Mouse (Mus musculus) liver, embryonic 13.5 days (tissue): Measurements from ENCODE around the gene Myo1d. TPM values are rescaled to one million over a fixed set of nuclear protein-coding genes. Genes with fewer than 3 reads are reported as not detected.

Experiments used
- ATAC-seq: fragments of 200-750 bp; cut with Nextera tagmentation; 2 replicates; pipeline ENCODE4 v1.8.0; 2017; ENCODE audit warnings: low read depth, mild to moderate bottlenecking, moderate number of reproducible peaks, moderate library complexity
- DNase-seq: peaks from one replicate; pipeline ENCODE4 v3.0.0; 2022
- H3K27ac ChIP-seq: fragments of 300-500 bp; sonication (generic); 2 replicates; pipeline ENCODE4 v1.5.1; 2015; ENCODE audit warnings: moderate library complexity, mild to moderate bottlenecking, inconsistent platforms
- H3K27me3 ChIP-seq: fragments of 300-500 bp; sonication (generic); 2 replicates; pipeline ENCODE4 v1.6.1; 2015; ENCODE audit warnings: mild to moderate bottlenecking, inconsistent platforms
- H3K36me3 ChIP-seq: fragments of 300-500 bp; sonication (generic); 2 replicates; pipeline ENCODE4 v1.6.1; 2015; ENCODE audit warnings: mild to moderate bottlenecking, inconsistent platforms
- H3K4me1 ChIP-seq: fragments of 300-500 bp; sonication (generic); replicated peaks from 2 replicates; pipeline ENCODE4 v1.6.1; 2015; ENCODE audit warnings: inconsistent platforms
- H3K4me2 ChIP-seq: fragments of 300-500 bp; sonication (generic); 2 replicates; pipeline ENCODE4 v1.6.1; 2015; ENCODE audit warnings: inconsistent platforms, mild to moderate bottlenecking, moderate library complexity
- H3K4me3 ChIP-seq: fragments of 300-500 bp; sonication (generic); replicated peaks from 2 replicates; pipeline ENCODE4 v1.5.1; 2015; ENCODE audit warnings: mild to moderate bottlenecking, inconsistent platforms
- H3K9ac ChIP-seq: fragments of 300-500 bp; sonication (generic); 2 replicates; pipeline ENCODE4 v1.6.1; 2015; ENCODE audit warnings: mild to moderate bottlenecking, inconsistent platforms
- H3K9me3 ChIP-seq: fragments of 300-500 bp; sonication (generic); replicated peaks from 2 replicates; pipeline ENCODE4 v1.6.1; 2016; ENCODE audit warnings: inconsistent platforms
- WGBS: fragments of 180-500 bp; shearing (Covaris S2); methylation state at CpG from one replicate; pipeline ENCODE4 v1.1.7; 2015; ENCODE audit not compliant: insufficient replicate concordance; 5-methylcytosine and 5-hydroxymethylcytosine counted together
- polyA plus RNA-seq: library from polyadenylated mRNA; unstranded; fragments of >200 nt; fragmentation: Nextera tagmentation; extraction: Ambion mirVana; gene quantifications from 2 replicates; pipeline ENCODE4 v1.2.1, GENCODE M21; 2015

Gene Myo1d
- polyA plus RNA-seq, 1 experiment from 2014 or later = 5.2 TPM

GRCm38 (mm10) chr11:80781535-80781934 lies 1.7 kb upstream of the Myo1d start:
- 84% methylated on average over 2 of the region's 2 CpGs for WGBS
- Histone ChIP-seq H3K4me2 (no peak overlapping the region), H3K4me1 (peaks cover 73% of the 10 kb centered on the region), H3K9me3 (no peaks in the 10 kb centered on the region), H3K9ac (no peak overlapping the region), H3K27me3 (peaks cover 4% of the 10 kb centered on the region; the same call in 1 of the 2 replicates), H3K36me3 (no peaks in the 10 kb centered on the region), H3K27ac (peak overlapping the region; percentile 100), H3K4me3 (no peak overlapping the region)
- ATAC-seq = no peak
- no peak for DNase-seq

DNA sequence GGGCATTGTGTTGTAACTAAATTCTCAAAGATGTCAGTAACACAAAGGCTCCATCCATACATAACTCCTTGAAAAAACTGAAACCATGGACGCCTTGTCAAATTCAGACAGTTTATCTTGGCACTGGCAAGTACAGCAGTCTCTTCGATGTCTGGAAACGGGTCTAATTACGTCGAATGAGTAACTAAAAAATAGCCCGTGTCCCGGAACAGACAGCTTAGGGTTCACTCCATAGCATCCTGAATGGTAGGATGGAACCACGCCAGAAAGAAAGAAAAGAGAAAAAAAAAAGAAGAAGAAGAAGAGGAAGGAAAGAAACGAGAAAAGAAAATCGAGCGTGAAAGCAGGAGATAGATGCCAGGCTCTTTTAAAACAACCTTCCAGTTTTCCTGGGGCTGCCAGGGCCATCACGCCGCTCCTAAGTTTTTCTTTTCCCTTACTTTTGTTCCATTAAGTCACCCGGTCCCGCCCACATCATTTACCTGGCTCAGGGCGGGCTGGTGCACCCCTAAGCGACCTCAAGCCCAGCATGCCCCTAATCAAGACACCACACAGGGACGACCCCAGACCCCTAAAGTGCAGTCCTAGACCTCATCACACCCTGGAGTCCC lies 804 bp downstream of the Myo1d start:
- no peak for DNase-seq
- Histone ChIP-seq H3K27me3 (peaks cover 9% of the 10 kb centered on the region; the same call in 1 of the 2 replicates), H3K4me3 (peak overlapping the region; percentile 75), H3K4me1 (peaks cover 48% of the 10 kb centered on the region), H3K27ac (peak overlapping the region; percentile 86), H3K36me3 (no peaks in the 10 kb centered on the region), H3K9me3 (no peaks in the 10 kb centered on the region), H3K9ac (peak overlapping the region; percentile 83), H3K4me2 (peak overlapping the region; percentile 90)
- no peak for ATAC-seq
- 6% methylated on average over 18 of the region's 18 CpGs for WGBS

DNA sequence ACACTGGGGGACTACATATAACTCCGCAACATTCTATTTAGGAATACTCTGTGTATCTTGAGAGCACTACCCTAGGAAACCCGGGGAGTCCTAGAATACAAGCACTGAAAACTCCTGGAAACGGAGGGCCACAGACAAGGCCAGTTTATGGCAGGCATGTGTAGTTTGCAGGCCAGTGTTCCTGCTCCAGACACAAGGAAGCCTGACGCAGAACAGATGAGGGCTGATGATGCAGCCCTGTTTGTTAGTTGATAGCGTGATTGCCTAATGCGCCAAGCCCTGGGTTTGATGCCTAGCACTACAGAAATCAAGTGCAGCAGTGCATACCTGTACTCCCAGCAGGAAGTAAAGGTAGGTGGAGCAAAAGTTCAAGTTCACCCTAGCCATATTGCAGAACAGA lies 1.7 kb downstream of the Myo1d start:
- H3K36me3 ChIP-seq = no peaks in the 10 kb centered on the region
- peak overlapping the region; percentile 23 for H3K4me3 ChIP-seq
- ATAC-seq (no peak), DNase-seq (no peak)
- H3K9me3 ChIP-seq = no peaks in the 10 kb centered on the region
- H3K27me3 ChIP-seq = peaks cover 17% of the 10 kb centered on the region; the same call in 1 of the 2 replicates
- WGBS = 64% methylated on average over 6 of the region's 6 CpGs
- peak overlapping the region; percentile 35 for H3K4me2 ChIP-seq
- H3K27ac ChIP-seq = no peak overlapping the region
- H3K9ac ChIP-seq = no peak overlapping the region
- peaks cover 39% of the 10 kb centered on the region for H3K4me1 ChIP-seq

GRCm38 (mm10) chr11:80777708-80778107 lies 2.1 kb downstream of the Myo1d start:
- peak overlapping the region; percentile 35 for H3K4me2 ChIP-seq
- H3K9ac ChIP-seq = no peak overlapping the region
- peaks cover 21% of the 10 kb centered on the region; the same call in 1 of the 2 replicates for H3K27me3 ChIP-seq
- ATAC-seq = no peak
- no peaks in the 10 kb centered on the region for H3K36me3 ChIP-seq
- DNase-seq = no peak
- 74% methylated on average over 2 of the region's 2 CpGs for WGBS
- no peak overlapping the region for H3K27ac ChIP-seq
- no peaks in the 10 kb centered on the region for H3K9me3 ChIP-seq
- H3K4me1 ChIP-seq = peaks cover 35% of the 10 kb centered on the region
- H3K4me3 ChIP-seq = no peak overlapping the region

- ATAC-seq = no peak
- Histone ChIP-seq H3K4me1 (peaks cover 18% of the 10 kb centered on the region), H3K27ac (no peak overlapping the region)
Measured at GRCm38 (mm10) chr11:80775535-80775934, 4.3 kb downstream of the Myo1d start.

DNA sequence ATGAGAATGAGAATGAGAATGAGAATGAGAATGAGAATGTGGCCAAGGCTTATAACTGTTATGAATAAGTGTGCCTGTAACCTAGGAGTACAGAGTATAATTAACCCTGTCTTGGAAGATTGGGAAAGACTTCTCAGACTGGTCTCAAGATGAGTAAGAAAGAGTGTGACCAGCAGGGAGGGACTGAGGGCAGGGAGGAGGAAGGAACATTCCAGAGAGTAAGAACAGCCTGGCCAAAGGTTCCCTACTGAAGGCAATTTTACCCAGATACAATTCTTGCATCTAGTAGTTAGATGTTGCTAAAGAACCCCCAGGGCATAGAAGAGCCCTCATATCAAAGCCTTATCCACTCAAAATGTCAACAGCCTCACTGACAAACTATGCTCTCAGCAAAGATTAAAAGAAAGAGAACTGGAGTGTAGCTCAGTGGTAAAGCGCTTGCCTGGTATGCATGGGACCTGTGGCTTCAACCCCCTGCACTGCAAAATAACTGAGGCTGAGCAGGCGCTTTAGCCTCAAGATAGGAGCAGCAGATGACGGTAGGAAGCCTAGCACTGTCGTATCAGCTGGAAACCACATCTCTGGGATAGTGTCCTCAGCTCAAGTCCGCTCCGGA lies 7.1 kb downstream of the Myo1d start:
- H3K36me3 ChIP-seq = no peaks in the 10 kb centered on the region
- peaks cover 17% of the 10 kb centered on the region; the same call in 1 of the 2 replicates for H3K27me3 ChIP-seq
- WGBS = 61% methylated on average over 6 of the region's 6 CpGs
- no peaks in the 10 kb centered on the region for H3K9me3 ChIP-seq
- no peaks in the 10 kb centered on the region for H3K4me1 ChIP-seq
- ATAC-seq (no peak), DNase-seq (no peak)
- no peak overlapping the region for H3K27ac ChIP-seq
- no peak overlapping the region for H3K9ac ChIP-seq
- H3K4me2 ChIP-seq = no peak overlapping the region
- no peak overlapping the region for H3K4me3 ChIP-seq

More at GRCm38 (mm10) chr11:80775535-80775934, 4.3 kb downstream of the Myo1d start:
- peaks cover 21% of the 10 kb centered on the region; the same call in 1 of the 2 replicates for H3K27me3 ChIP-seq
- no peak overlapping the region for H3K9ac ChIP-seq
- DNase-seq = no peak
- no peak overlapping the region for H3K4me2 ChIP-seq
- H3K36me3 ChIP-seq = no peaks in the 10 kb centered on the region
- WGBS = 56% methylated on average over 3 of the region's 3 CpGs
- H3K4me3 ChIP-seq = no peak overlapping the region
- H3K9me3 ChIP-seq = no peaks in the 10 kb centered on the region

GRCm38 (mm10) chr11:80771596-80772250 lies 8.1 kb downstream of the Myo1d start:
- no peaks in the 10 kb centered on the region for H3K9me3 ChIP-seq
- H3K4me2 ChIP-seq = no peak overlapping the region
- 60% methylated on average over 5 of the region's 5 CpGs for WGBS
- H3K4me3 ChIP-seq = no peak overlapping the region
- H3K4me1 ChIP-seq = peaks cover 2% of the 10 kb centered on the region
- DNase-seq = no peak
- no peak overlapping the region for H3K9ac ChIP-seq
- H3K27me3 ChIP-seq = peaks cover 17% of the 10 kb centered on the region; the same call in 1 of the 2 replicates
- no peak overlapping the region for H3K27ac ChIP-seq
- no peak for ATAC-seq
- no peaks in the 10 kb centered on the region for H3K36me3 ChIP-seq

DNA sequence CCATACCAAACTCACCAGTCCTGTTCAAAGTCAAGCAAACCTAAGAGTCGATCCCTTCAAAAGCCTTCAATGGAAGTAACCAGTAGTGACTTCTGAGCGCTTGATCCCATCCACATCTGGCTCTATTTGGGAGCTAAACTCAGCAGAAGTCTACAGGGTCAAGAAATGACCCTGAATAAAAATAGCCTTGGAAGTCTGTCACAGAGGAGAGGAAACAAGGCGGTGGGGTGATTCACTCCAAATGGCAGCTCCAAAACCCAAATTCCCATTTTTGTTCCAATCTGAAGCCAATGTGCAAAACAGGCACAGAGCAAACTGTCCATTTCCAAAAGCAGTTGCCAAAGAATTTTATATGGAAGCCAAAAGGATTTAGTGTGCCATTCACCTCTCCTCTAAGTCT lies 8.6 kb downstream of the Myo1d start:
- Histone ChIP-seq H3K27me3 (peaks cover 17% of the 10 kb centered on the region; the same call in 1 of the 2 replicates), H3K27ac (no peak overlapping the region), H3K36me3 (no peaks in the 10 kb centered on the region), H3K4me3 (no peak overlapping the region), H3K4me1 (peaks cover 5% of the 10 kb centered on the region), H3K4me2 (no peak overlapping the region), H3K9ac (no peak overlapping the region), H3K9me3 (no peaks in the 10 kb centered on the region)
- ATAC-seq (no peak), DNase-seq (no peak)
- WGBS = 77% methylated on average over 3 of the region's 3 CpGs

GRCm38 (mm10) chr11:80767320-80767617 lies 12.6 kb downstream of the Myo1d start:
- Histone ChIP-seq H3K27ac (no peak overlapping the region), H3K36me3 (no peaks in the 10 kb centered on the region), H3K27me3 (no peaks in the 10 kb centered on the region), H3K9ac (no peak overlapping the region), H3K4me3 (no peak overlapping the region), H3K4me2 (no peak overlapping the region), H3K9me3 (no peaks in the 10 kb centered on the region), H3K4me1 (peaks cover 5% of the 10 kb centered on the region)
- ATAC-seq (no peak), DNase-seq (no peak)
- WGBS = 71% methylated on average over 3 of the region's 3 CpGs

- ATAC-seq (0 out of 2 replicates have a peak, but pooled peaks have one; percentile 31), DNase-seq (no peak)
- no peak overlapping the region for H3K4me3 ChIP-seq
- WGBS = 57% methylated on average over 6 of the region's 6 CpGs
- H3K27me3 ChIP-seq = no peaks in the 10 kb centered on the region
- H3K9me3 ChIP-seq = no peaks in the 10 kb centered on the region
- peaks cover 5% of the 10 kb centered on the region for H3K4me1 ChIP-seq
- no peak overlapping the region for H3K9ac ChIP-seq
- H3K27ac ChIP-seq = no peak overlapping the region
- H3K36me3 ChIP-seq = no peaks in the 10 kb centered on the region
- no peak overlapping the region for H3K4me2 ChIP-seq
Measured at GRCm38 (mm10) chr11:80766472-80767319, 13.1 kb downstream of the Myo1d start.

DNA sequence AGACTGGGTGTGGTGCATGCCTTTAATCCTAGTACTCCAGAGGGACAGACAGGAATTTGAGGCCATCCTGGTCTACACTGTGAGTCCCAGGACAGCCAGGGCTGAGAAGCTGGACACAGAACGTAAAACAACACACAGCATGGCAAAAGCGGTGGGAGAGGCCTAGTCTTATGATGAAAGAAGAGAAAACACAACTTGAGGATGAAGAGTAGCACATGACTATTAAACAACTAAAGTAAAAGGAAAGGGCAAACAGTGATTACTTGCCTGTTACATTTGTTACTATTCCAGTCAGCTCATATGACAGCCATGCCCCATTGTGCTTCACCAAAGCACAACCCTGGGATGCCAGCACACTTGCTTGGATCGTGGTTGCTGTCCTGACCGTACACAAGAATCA lies 13.8 kb downstream of the Myo1d start:
- no peak overlapping the region for H3K4me2 ChIP-seq
- 76% methylated on average over 4 of the region's 4 CpGs for WGBS
- no peaks in the 10 kb centered on the region for H3K27me3 ChIP-seq
- no peak for DNase-seq
- H3K4me3 ChIP-seq = no peak overlapping the region
- no peak overlapping the region for H3K27ac ChIP-seq
- H3K9ac ChIP-seq = no peak overlapping the region
- ATAC-seq = no peak
- H3K9me3 ChIP-seq = no peaks in the 10 kb centered on the region
- H3K36me3 ChIP-seq = no peaks in the 10 kb centered on the region
- H3K4me1 ChIP-seq = peaks cover 5% of the 10 kb centered on the region
